Mouse (Mus musculus): ENCODE measurements around the gene Trpm1.

The Trpm1 gene

GRCm38 (mm10) chr7:64289416-64289815 is 135.8 kb downstream of the Trpm1 start:
- no peak for DNase-seq (ENCODE audit: low spot score)

DNA sequence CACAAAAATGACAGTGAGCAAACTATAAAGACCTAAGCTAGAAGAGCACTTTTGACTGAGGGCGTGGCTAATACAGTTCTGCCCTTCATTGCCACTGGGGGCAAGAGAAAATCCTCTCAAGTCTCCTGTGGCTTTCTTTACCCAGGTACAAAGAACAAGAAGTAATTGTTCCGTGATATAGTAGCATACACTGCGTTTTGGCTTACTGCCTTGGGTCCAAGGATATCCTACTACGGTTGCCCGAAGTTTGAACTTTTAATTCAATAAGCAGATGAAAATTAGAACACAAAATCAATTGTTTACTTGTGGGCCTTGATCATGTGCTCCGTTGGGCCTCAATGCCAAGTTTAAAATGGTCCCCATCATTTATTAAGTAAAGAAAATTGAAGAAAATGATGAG is 136.8 kb downstream of the Trpm1 start:
- no peak for DNase-seq (ENCODE audit: low spot score)

DNA sequence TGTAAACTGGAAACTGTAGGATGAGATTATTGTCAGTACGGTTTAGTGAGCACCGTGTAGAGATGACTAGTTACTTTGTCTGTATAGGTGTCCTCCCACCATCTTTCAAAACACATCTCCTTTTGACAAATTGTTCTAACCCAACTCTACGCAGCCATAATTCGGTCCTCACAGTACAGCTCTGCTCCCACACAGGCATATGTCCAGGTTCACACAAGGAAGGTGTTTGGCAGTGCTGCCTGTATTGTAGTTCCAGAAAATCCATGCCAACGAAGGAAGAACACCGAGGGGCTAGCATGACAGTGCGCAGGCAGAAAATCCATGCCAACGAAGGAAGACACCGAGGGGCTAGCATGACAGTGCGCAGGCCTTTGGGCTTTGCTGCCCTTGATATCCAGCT is 138.1 kb downstream of the Trpm1 start:
- DNase-seq (ENCODE audit: low spot score) = no peak

GRCm38 (mm10) chr7:64296286-64297010 is 142.8 kb downstream of the Trpm1 start:
- no peak for DNase-seq (ENCODE audit: low spot score)

DNA sequence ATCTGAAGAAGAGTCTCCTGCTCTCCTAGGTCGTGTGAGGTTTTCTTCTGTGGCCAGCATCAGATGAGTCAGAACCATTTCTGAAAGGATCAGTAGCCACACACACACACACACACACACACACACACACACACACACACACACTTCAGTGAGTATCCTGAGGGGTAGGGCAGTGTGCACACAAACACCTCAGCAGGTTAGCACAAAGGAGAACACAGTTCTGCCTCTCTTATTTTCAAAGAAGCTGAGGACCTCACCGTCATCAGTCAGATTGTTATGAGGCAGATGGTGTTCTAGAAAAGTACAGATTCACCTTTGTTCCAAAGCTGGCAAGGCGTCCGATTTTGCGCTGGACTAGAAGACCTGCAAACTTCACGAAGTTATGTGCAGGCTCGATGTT is 156.6 kb downstream of the Trpm1 start:
- no peak for DNase-seq (ENCODE audit: low spot score)

DNA sequence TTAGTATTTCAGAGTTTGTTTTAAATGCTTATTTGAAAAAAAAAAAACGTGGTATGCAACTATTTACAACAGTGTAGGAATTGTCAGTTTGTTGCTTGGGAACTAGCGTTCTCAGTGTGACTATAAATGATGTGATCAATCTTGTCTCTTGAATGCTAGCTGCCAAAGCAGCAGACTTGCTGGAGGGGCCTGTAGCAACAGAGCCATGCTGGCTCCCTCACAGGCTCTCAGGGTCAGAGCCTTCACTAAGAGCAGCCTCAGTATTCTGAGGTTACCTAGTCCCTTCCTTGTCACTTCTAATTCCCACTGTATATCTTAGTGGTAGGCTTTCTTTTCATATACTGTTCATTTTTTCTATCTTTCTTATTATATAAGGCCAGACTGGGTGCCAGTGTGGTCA is 157.1 kb downstream of the Trpm1 start:
- no peak for DNase-seq (ENCODE audit: low spot score)

- no peak for DNase-seq (ENCODE audit: low spot score)
These were observed 159.2 kb downstream of the Trpm1 start for GRCm38 (mm10) chr7:64312811-64313210.
